Comparison of ENCODE assay signal across 9 mouse cellular contexts in the genomic region with DNA sequence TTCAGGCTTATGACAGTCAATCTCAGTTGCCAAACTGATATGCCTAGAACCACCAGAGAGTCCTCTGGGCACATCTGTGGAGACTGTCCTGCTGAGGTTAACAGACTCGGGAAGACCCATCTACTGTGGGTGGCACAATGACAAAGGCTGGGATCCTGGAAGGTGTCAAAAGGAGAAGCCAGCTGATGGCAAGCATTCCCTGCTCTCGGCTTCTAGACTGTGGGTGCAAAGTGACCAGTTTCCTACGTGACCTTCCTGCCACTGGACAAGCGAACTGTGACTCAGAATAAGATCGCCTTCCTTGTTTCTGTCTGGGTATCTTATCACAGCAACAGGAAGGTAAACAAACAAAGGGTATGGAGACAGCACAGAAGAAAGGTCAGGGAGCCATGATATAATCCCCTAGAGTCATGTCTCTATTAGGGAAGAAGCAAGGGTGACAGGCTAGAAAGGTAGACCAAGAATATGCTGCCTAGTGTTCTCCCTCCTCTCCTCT. TPM values are rescaled to one million over a fixed set of nuclear protein-coding genes. Genes with fewer than 3 reads are reported as not detected.
DNase-seq lines count a peak whose midpoint lies in the region; ATAC-seq lines count a peak whose summit lies in the region.
"Had no signal": no experiment of that assay in that cellular context is flagged by ENCODE, and none has a peak within 500 bp of the region (broad histone marks: within the 10 kb centered on the region; RNA-seq: fewer than 3 reads in every experiment).

No protein-coding gene starts in this region.

- WGBS in heart, embryonic 14.5 days, result 29% methylated on average over 5 of the region's 5 CpGs
- 64% methylated on average over 5 of the region's 5 CpGs for WGBS in embryonic facial prominence, embryonic 10.5 days
- 72% methylated on average over 5 of the region's 5 CpGs for WGBS in hindbrain, embryonic 16.5 days
- 67% methylated on average over 5 of the region's 5 CpGs for WGBS in midbrain, embryonic 13.5 days

- peaks cover 33% of the 10 kb centered on the region for H3K36me3 ChIP-seq in heart, embryonic 14.5 days (ENCODE audit: control insufficient read depth, insufficient read depth, low read length)
- peaks cover 38% of the 10 kb centered on the region for H3K36me3 ChIP-seq in embryonic facial prominence, embryonic 10.5 days (replicated peaks)
- peaks cover 9% of the 10 kb centered on the region for H3K36me3 ChIP-seq in hindbrain, embryonic 16.5 days (ENCODE audit: control insufficient read depth, insufficient read depth, low read length)
- peaks cover 27% of the 10 kb centered on the region for H3K36me3 ChIP-seq in midbrain, embryonic 13.5 days

- peak overlapping the region; percentile 71 for H3K4me2 ChIP-seq in heart, embryonic 14.5 days (ENCODE audit: low read length)
- peak overlapping the region; percentile 73 for H3K4me2 ChIP-seq in hindbrain, embryonic 16.5 days (ENCODE audit: low read length)
- peak overlapping the region; percentile 69 for H3K4me2 ChIP-seq in midbrain, embryonic 13.5 days (replicated peaks)

- no peak overlapping the region for H3K9ac ChIP-seq in heart, embryonic 14.5 days (ENCODE audit: low read length)
- no peak overlapping the region for H3K9ac ChIP-seq in hindbrain, embryonic 16.5 days (ENCODE audit: low read depth, low read length)
- no peak overlapping the region for H3K9ac ChIP-seq in midbrain, embryonic 13.5 days (replicated peaks)

- H3K4me1 ChIP-seq in heart, embryonic 14.5 days (ENCODE audit: control insufficient read depth in 2 of 2, insufficient read depth in 2 of 2, low read length in 2 of 2), result peaks cover 2 to 9% of the 10 kb centered on the region in 2 experiments; a peak in 2 of 4 replicates
- H3K4me1 ChIP-seq in embryonic facial prominence, embryonic 10.5 days, result peaks cover 19% of the 10 kb centered on the region
- H3K4me1 ChIP-seq in hindbrain, embryonic 16.5 days (ENCODE audit: control insufficient read depth, insufficient read depth, low read depth, low read length), result peaks cover 11% of the 10 kb centered on the region
- peaks cover 32% of the 10 kb centered on the region for H3K4me1 ChIP-seq in midbrain, embryonic 13.5 days (replicated peaks)

- no peak overlapping the region for H3K27ac ChIP-seq in heart, embryonic 14.5 days (replicated peaks in 1 of 2; ENCODE audit: control insufficient read depth in 1 of 2, insufficient read depth in 1 of 2, low read depth in 2 of 2, low read length in 2 of 2)
- no peak overlapping the region for H3K27ac ChIP-seq in embryonic facial prominence, embryonic 10.5 days (replicated peaks)
- H3K27ac ChIP-seq in hindbrain, embryonic 16.5 days (ENCODE audit: low read depth, low read length), result no peak overlapping the region
- no peak overlapping the region for H3K27ac ChIP-seq in midbrain, embryonic 13.5 days

- no peaks in the 10 kb centered on the region for H3K27me3 ChIP-seq in heart, embryonic 14.5 days (ENCODE audit: control insufficient read depth, insufficient read depth, low read length)
- H3K27me3 ChIP-seq in embryonic facial prominence, embryonic 10.5 days (replicated peaks; ENCODE audit: low read depth, poor library complexity, severe bottlenecking), result no peaks in the 10 kb centered on the region
- no peaks in the 10 kb centered on the region for H3K27me3 ChIP-seq in hindbrain, embryonic 16.5 days (replicated peaks; ENCODE audit: control insufficient read depth, insufficient read depth, low read length)
- no peaks in the 10 kb centered on the region for H3K27me3 ChIP-seq in midbrain, embryonic 13.5 days

- no peak for DNase-seq in heart, adult 8-10 months (ENCODE audit: low spot score)
- DNase-seq in embryonic facial prominence, embryonic 10.5 days (ENCODE audit: low spot score), result no peak
- no peak for DNase-seq in frontal cortex, postnatal 10 days (ENCODE audit: low spot score in 2 of 2)
- DNase-seq in B cell, adult 2 months, result no peak
- DNase-seq: gastrocnemius, postnatal 25 days had no signal

- ATAC-seq in heart, embryonic 14.5 days (ENCODE audit: insufficient number of reproducible peaks, insufficient read depth, low FRiP score, low read depth), result no peak
- no peak for ATAC-seq in hindbrain, embryonic 16.5 days
- ATAC-seq in midbrain, embryonic 13.5 days, result no peak
- ATAC-seq in cerebellum, adult (ENCODE audit: insufficient number of reproducible peaks, low FRiP score, low TSS enrichment), result no peak

- H3K9me3 ChIP-seq in heart, embryonic 14.5 days (ENCODE audit: control insufficient read depth, low read length), result no peaks in the 10 kb centered on the region
- no peaks in the 10 kb centered on the region for H3K9me3 ChIP-seq in embryonic facial prominence, embryonic 10.5 days
- no peaks in the 10 kb centered on the region for H3K9me3 ChIP-seq in hindbrain, embryonic 16.5 days (ENCODE audit: control insufficient read depth, low read length)
- H3K9me3 ChIP-seq in midbrain, embryonic 13.5 days, result no peaks in the 10 kb centered on the region

- no peak overlapping the region for H3K4me3 ChIP-seq in heart, embryonic 14.5 days (ENCODE audit: control insufficient read depth in 1 of 2, insufficient read depth in 1 of 2, low read depth in 1 of 2, low read length in 2 of 2)
- H3K4me3 ChIP-seq in embryonic facial prominence, embryonic 10.5 days, result peak overlapping the region; percentile 78; the same call in 1 of the 2 replicates
- no peak overlapping the region for H3K4me3 ChIP-seq in hindbrain, embryonic 16.5 days (ENCODE audit: low read length)
- peak overlapping the region; percentile 91 for H3K4me3 ChIP-seq in midbrain, embryonic 13.5 days (replicated peaks)

RNA-seq across cellular contexts. Expression of gene Fam114a2, which starts 1.4 kb away (rescaled TPM):
- polyA plus RNA-seq in heart, embryonic 14.5 days (2014; fragmentation: Nextera tagmentation; extraction: Ambion mirVana), result 37.1 and 47.0 TPM in 2 replicates
- 10 to 100 TPM; 42.2 to 45.8 (median 44.2) TPM for total RNA-seq in heart, adult 8-10 months (2022)
- 68.0 and 73.6 TPM in 2 replicates for polyA plus RNA-seq in embryonic facial prominence, embryonic 10.5 days (2016; fragmentation: Nextera tagmentation; extraction: Ambion mirVana)
- 76.3 and 77.0 TPM in 2 replicates for polyA plus RNA-seq in hindbrain, embryonic 16.5 days (2015; fragmentation: Nextera tagmentation; extraction: Ambion mirVana)
- 93.2 TPM in 2 replicates for polyA plus RNA-seq in midbrain, embryonic 13.5 days (2015; fragmentation: Nextera tagmentation; extraction: Ambion mirVana)

RNA-seq across cellular contexts. Expression of gene Mfap3, which starts 1.5 kb away (rescaled TPM):
- polyA plus RNA-seq in heart, embryonic 14.5 days (2014; fragmentation: Nextera tagmentation; extraction: Ambion mirVana), result 32.7 and 33.6 TPM in 2 replicates
- total RNA-seq in heart, adult 8-10 months (2022), result 10 to 100 TPM in 3 of 4 experiments, 1 to 10 TPM in 1; 9.7 to 13.1 (median 11.2) TPM
- polyA plus RNA-seq in embryonic facial prominence, embryonic 10.5 days (2016; fragmentation: Nextera tagmentation; extraction: Ambion mirVana), result 49.0 and 50.7 TPM in 2 replicates
- polyA plus RNA-seq in hindbrain, embryonic 16.5 days (2015; fragmentation: Nextera tagmentation; extraction: Ambion mirVana), result 55.8 and 61.4 TPM in 2 replicates
- 60.4 and 63.4 TPM in 2 replicates for polyA plus RNA-seq in midbrain, embryonic 13.5 days (2015; fragmentation: Nextera tagmentation; extraction: Ambion mirVana)

Comparison
In these comparisons a context has a peak if more than half of its experiments do, and no peak if none do; other contexts are left out.
1. H3K4me3 ChIP-seq: peak in embryonic facial prominence, embryonic 10.5 days (single experiment) and midbrain, embryonic 13.5 days (single experiment); none in heart, embryonic 14.5 days (0 of 2) and hindbrain, embryonic 16.5 days (single experiment).
2. Peak in every context shown above with its lines, with median percentiles within 50 percentile points of each other: H3K4me2 ChIP-seq.